Mouse (Mus musculus) R1 (cell line): Measurements from ENCODE around the gene Zyg11a.

Source experiments
- DNase-seq: peaks from one replicate; pipeline ENCODE4 v3.0.0-alpha.2; 2018; ENCODE audit warnings: low read depth, low spot score

Gene Zyg11a

DNA sequence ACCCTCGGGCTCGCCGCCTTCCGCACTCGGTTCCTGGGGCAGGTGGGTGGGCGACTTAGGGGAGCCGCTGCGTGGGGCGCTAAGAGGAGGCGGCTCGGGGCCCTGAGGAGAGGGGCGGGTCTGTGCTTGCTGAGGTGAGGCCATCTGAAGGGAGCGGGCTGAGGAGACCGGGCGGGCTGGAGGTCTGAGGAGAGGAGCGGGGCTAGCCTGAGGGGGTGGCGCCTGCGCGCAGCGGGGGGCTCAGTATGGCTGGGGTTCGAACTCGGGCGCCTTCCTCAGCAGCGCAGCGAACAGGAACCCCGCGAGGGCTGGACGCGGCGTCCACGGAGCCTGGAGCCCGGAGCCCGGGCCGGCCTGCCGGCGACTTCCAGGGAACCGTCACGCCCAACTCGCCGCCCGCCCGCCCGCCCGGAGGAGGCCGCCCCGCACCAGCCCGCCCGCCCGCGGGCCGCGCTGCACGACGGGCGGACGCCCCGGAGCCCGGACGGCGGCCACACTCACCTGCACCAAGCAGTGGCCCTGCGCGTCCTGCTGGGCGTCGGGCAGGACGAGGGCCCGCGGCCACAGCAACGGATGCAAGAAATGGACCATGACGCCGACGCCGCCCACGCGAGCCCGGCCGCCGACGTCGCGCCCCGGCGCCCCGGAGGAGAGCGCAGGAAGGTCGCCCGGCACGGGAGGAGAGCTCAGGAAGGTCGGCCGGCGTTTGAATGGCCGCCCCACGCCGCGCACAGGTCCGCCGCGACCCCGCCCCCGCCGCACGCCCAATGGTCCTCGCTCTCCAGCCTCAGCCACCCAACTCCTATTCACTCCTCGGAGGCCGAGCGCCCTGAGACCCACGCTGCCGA lies at the start of gene Zyg11a:
Gene Zyg11a (minus strand): TSS at position 717 of the 848 bp plus-strand sequence.
- peak; percentile 76 for DNase-seq

GRCm38 (mm10) chr4:108265774-108266173 lies 47.9 kb upstream of the Zyg11a start:
- DNase-seq = no peak

DNA sequence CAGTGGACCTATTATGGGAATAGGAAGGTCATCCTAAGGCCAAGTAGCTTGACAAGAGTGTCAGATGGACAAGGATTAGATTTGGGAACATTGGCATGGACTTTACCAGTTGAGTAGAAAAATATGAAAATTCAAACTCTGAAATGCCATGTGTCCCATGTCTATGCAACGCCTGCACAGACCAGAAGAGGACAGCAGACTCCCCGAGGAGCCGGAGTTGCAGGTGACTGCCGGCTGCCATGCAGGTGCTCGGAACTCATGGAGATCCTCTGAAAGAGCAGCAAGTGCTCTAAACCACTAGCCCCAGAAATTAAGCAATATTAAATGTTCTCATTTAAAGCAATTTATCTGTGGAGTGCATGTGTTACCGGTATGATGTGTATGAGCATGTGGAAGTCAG lies 35.5 kb upstream of the Zyg11a start:
- DNase-seq = no peak

- DNase-seq = no peak
Observed at GRCm38 (mm10) chr4:108250501-108250900, 32.7 kb upstream of the Zyg11a start.

GRCm38 (mm10) chr4:108249314-108249713 lies 31.5 kb upstream of the Zyg11a start:
- no peak for DNase-seq

DNA sequence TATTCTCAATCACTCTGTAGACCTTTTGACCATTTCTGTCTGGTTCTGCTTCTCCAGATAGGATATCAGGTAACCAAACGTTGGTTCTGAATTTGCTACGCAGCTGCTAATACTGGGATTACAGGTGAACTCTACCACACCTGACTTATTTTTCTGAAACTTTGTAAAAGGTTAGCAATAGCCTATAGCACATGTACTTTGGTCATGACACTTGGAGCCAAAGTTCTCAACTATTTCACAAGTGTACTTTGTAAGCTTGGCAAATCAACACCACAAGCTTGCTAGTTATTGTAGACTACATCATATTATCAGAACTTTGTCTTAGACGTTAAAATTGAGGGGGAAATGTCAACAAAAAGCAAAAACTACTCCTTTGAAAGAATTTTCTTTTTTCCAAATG lies 15.8 kb upstream of the Zyg11a start:
- DNase-seq = no peak

DNA sequence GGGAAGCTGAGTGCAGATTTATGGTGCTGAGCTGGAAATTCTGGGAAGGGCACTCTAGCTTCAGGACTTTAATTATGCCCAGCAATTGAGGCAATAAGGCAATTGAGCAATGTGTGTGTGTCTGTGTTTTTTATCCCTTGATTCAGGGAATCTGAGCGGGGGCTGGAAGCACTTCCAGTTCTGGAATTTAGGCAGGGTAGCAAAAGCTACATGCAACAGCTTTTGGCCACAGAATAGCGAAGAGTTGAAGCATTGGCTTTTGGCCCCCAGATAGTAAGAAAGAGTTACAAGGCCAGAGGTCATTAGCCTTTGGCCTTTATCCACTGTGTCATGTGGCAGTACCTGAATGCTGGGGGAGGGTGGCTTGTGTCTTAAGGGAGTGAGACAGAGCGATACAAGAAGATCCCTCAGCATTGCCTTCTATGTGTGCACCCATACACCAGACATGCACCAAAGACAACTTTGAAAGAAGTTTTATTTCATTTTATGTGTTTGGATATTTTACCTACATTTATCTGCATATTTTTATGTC lies 7.6 kb upstream of the Zyg11a start:
- no peak for DNase-seq

DNA sequence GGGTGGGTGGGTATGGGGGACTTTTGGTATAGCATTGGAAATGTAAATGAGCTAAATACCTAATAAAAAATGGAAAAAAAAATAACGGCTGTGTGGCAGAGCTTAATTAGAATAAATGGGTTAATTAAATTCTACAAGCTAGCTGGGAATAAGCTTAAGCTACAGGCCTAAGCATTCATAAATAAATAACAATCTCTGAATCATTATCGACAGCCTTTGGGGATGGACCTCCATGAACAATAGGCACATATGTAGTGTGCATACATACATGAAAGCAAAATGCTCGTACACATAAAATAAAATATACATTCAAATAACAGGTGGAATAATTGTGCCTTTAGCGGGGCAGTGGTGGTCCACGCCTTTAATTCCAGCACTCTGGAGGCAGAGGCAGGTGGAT lies 4.7 kb upstream of the Zyg11a start:
- DNase-seq = no peak

- peak; percentile 100 for DNase-seq
Observed at GRCm38 (mm10) chr4:108219019-108219418, 1.2 kb upstream of the Zyg11a start.

GRCm38 (mm10) chr4:108213023-108213422 lies 4.8 kb downstream of the Zyg11a start:
- no peak for DNase-seq

DNA sequence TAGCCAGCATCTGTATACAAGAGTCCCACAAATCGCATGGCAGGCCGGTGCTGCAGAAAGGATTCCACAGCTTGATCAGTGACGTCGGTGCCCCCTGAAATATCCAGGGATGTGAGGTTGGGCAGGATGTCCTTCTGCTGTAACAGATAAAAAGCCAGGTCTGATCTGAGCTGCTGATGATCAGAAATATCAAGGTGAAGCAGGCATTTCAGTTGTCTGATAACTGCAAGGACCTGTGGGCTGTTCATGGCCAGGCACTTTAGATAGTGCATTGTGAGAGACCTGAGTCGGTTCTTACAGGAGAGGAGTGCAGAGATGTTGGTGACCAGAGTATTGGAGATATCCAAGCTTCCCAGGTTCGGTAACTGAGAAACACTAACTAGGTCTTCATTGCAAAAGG lies 13.2 kb downstream of the Zyg11a start:
- DNase-seq = no peak

DNA sequence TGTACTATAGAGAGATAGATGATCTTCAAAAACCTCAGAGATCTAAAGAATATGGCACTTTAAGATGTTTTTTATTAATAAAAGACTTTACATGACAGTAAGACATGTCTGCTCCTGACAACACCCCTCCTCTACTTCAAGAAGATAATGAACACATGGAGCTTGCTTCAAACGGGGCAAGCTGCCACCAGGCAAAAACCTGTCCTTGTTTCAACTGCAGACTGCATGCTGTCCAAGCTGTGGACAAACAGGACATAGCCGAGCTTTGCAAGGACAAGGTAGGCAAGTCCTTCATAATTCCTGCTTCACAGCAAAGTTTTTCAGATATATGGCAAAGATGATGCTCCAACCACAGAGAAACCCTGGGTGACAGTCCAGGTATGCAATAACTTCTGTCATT lies 18.6 kb downstream of the Zyg11a start:
- DNase-seq = no peak

- DNase-seq = no peak
Observed at GRCm38 (mm10) chr4:108196277-108196855, 21.5 kb downstream of the Zyg11a start.

GRCm38 (mm10) chr4:108192821-108193323 lies 25.0 kb downstream of the Zyg11a start:
- peak; percentile 50 for DNase-seq

DNA sequence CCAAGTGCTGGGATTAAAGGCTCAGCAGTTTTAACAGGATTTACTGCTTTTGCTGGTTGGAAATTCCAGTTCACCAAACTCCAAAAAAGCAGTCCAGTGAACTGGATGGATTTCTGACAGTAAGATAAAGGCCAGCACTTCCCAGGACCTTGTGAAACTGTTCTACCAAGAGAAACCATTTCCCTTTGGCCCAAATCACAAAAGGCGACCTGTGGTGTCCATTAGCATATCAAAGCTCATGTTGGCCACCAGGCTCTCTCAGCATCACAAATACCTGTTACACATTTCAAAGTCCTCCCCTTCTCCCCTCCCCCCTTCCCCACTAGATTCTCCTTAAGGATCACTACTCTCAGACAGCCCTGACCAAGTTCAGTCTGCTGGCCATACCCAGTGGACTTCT lies 35.6 kb downstream of the Zyg11a start:
- DNase-seq = peak; percentile 99

GRCm38 (mm10) chr4:108168056-108168455 lies 49.8 kb downstream of the Zyg11a start:
- DNase-seq = no peak

DNA sequence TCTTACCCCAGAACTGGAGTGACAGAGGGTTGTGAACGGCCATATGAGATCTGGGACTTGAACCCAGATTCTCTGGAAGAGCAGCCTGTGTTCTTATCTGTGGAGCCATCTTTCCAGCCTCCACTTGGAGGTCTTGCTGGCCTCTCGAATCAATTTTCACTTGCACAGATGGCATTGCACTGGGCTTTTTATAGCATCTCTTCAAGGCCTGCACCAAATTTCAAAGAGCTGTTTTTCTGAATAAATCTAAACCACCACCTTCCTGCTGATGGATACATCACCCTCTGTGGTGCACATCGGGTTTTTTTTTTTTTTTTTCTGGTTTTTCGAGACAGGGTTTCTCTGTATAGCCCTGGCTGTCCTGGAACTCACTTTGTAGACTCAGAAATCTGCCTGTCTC lies 51.0 kb downstream of the Zyg11a start:
- no peak for DNase-seq

GRCm38 (mm10) chr4:108165152-108165895 lies 52.5 kb downstream of the Zyg11a start, which contains the start of gene Echdc2:
Gene Echdc2, plus strand, starts transcription at chr4:108165437.
- DNase-seq = peak; percentile 64

DNA sequence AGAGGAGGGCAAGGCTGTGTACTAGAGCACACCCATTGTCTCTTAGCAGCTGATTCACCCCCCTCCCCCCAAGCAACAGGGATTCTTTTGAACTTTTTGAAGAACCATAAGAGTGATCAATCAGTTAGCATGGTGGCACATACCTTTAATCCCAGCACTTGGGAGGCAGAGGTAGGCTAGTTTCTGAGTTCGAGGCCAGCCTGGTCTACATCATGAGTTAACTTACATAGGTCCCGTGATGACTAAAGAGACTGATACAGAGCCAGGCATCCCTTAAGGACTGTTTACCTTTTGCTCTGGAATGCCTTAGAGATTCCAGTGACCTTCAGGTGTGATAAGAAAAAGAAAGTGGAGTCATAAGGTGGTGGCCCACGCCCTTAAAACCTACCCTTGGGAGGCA lies 54.6 kb downstream of the Zyg11a start:
- peak; percentile 67 for DNase-seq

DNA sequence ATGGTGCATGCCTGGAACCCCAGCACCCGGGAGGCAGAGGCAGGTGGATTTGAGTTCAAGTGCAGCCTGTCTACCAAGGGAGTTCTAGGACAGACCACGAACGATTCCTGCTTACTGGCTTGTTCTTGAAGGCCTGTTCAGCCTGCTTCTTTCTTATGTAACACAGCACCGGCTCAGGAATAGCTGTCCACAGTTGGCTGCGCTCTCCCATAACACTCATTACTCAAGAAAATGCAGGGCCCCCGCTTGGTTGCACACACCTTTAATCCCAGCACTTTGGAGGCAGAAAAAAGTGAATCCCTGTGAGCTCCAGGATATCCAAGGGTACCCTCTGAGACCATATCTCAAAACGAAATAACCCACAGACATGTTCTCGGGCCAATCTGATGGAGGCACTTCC lies 55.9 kb downstream of the Zyg11a start:
- no peak for DNase-seq

DNA sequence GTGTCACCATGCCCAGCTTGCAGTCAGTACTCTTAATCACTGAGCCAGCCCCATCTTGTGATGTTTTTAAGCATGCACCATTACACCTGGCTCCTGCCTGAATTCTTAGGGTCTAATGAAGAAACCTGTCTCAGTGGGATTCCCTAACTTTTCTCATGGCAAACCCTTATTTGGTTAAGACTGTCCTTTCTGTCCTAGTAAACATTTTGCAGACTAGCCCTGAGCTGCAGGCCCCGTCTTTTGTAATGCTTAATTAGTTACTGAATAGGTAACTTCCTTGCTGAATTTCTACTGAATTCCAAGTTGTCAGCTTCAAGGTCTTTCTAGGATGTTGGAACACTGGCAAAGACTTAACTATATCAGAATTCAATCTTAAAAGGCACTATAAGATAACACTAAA lies 62.7 kb downstream of the Zyg11a start:
- peak; percentile 76 for DNase-seq

- DNase-seq = peak; percentile 73
Observed at GRCm38 (mm10) chr4:108145554-108145953, 72.3 kb downstream of the Zyg11a start.
